Mouse (Mus musculus) olfactory bulb, adult 2 months (tissue): ENCODE measurements around the gene Atg4b. TPM values are rescaled to one million over a fixed set of nuclear protein-coding genes. Genes with fewer than 3 reads are reported as not detected.

Experiments
- H3K27ac ChIP-seq: fragments of 200-500 bp; 2 replicates; pipeline ENCODE4 v1.5.1; 2012; ENCODE audit warnings: low read depth, low read length; ENCODE audit not compliant: insufficient read depth
- H3K4me1 ChIP-seq: fragments of 200-500 bp; 2 replicates; pipeline ENCODE4 v1.6.1; 2012; ENCODE audit warnings: low read length; ENCODE audit not compliant: control insufficient read depth, insufficient read depth
- H3K4me3 ChIP-seq: fragments of 200-500 bp; 2 replicates; pipeline ENCODE4 v1.5.1; 2012; ENCODE audit warnings: mild to moderate bottlenecking, low read depth, low read length, moderate library complexity; ENCODE audit not compliant: insufficient read depth
- CTCF ChIP-seq: fragments of 200-500 bp; IDR thresholded peaks from 2 replicates; pipeline ENCODE4 v1.5.1; 2012; ENCODE audit warnings: low read depth, mild to moderate bottlenecking, low read length, moderate library complexity; ENCODE audit not compliant: insufficient read depth
- POLR2A ChIP-seq: fragments of 200-500 bp; IDR thresholded peaks from 2 replicates; pipeline ENCODE4 v1.6.1; 2012; ENCODE audit warnings: mild to moderate bottlenecking, low read depth, low read length, moderate library complexity; ENCODE audit not compliant: insufficient read depth
- WGBS: fragments of 180-500 bp; shearing (Covaris S2); methylation state at CpG from one replicate; pipeline ENCODE4 v1.1.7; 2018; 5-methylcytosine and 5-hydroxymethylcytosine counted together
- polyA plus RNA-seq: library from polyadenylated mRNA; stranded (reverse); fragments of >200 nt; gene quantifications from 2 replicates; pipeline ENCODE4 v1.2.4, GENCODE M21; 2012; ENCODE audit warnings: low replicate concordance; ENCODE audit not compliant: missing spikeins, insufficient read depth, insufficient read length

Gene Atg4b
- not detected in 2 replicates for polyA plus RNA-seq

DNA sequence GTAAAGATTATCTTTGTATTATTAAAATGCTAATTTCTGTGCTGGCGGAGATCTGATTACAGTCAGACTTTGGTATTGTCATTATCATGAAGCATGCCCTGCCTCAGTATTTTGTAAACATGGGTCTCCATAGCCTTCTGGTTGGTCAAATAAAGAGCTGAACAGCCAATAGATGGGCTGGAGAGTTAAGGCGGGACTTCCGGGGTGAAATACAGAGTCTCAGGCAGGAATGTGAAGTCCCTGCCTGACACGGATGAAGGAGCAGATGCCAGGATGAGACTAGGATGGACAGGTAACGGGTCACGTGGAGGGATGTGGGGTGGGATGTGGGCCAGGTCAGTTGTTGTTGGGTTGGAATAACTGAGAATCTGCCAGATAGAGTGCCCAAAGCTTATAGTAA lies at the start of gene Atg4b:
Gene Atg4b (plus strand): TSS at position 211 of the 400 bp plus-strand sequence.
- no peak for TF ChIP-seq CTCF
- no peak for TF ChIP-seq POLR2A
- H3K4me1 ChIP-seq: peaks cover 3% of the 10 kb centered on the region; the same call in 1 of the 2 replicates
- no peak within 1 kb of the TSS for H3K4me3 ChIP-seq
- 85% methylated on average over 6 of the region's 6 CpGs for WGBS
- H3K27ac ChIP-seq: no peak within 1 kb of the TSS

DNA sequence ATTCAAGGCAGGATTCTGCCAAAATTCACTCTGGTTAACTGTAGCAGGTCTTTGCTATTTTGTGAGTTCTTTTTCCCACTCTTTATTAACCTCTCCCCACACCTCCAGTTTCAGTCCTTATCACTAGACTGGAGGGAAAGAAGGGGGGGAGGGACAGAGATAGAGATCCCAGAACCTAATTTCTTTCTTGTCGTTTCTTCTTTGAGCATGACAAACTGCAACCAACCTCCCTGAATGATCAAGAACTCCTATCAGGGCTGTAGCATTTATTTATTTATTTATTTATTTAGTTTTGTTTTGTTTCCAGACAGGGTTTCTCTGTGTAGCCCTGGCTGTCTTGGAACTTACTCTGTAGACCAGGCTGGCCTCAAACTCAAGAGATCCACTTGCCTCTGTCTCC lies 49.2 kb upstream of the Atg4b start:
- TF ChIP-seq CTCF (no peak), POLR2A (no peak)
- 78% methylated on average over 1 of the region's 1 CpGs for WGBS
- peaks cover 8% of the 10 kb centered on the region for H3K4me1 ChIP-seq
- no peak overlapping the region for H3K4me3 ChIP-seq
- H3K27ac ChIP-seq: no peak overlapping the region

DNA sequence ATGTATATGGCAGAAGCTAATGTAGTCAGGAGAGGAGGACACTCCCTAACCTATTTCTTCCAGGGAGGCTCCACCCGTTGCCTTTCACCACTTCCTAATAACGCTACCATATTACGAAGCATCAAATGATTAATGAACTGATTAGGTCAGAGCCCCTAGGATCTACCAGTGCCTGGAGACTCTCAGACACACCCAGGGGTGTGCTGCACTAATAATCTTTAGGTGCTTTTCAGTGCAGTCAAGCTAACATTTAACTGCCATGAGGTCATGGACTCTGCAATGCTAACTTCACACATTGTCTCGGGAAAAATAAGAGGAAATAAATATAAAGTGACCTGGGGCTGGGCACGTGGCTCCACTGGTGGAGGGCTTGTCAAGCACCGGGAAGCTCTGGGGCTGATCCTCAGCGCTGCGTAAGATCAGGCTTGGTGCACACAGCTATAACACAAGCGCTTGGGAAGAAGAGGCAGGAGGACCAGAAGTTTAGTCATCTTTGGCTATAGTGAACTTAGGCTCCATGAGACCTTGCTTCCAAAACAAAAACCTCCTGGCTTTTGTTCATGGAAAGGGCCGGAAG lies 47.7 kb upstream of the Atg4b start:
- no peak overlapping the region for H3K27ac ChIP-seq
- H3K4me3 ChIP-seq: no peak overlapping the region
- peaks cover 8% of the 10 kb centered on the region for H3K4me1 ChIP-seq
- no peak for TF ChIP-seq POLR2A
- no peak for TF ChIP-seq CTCF
- 92% methylated on average over 10 of the region's 10 CpGs for WGBS

DNA sequence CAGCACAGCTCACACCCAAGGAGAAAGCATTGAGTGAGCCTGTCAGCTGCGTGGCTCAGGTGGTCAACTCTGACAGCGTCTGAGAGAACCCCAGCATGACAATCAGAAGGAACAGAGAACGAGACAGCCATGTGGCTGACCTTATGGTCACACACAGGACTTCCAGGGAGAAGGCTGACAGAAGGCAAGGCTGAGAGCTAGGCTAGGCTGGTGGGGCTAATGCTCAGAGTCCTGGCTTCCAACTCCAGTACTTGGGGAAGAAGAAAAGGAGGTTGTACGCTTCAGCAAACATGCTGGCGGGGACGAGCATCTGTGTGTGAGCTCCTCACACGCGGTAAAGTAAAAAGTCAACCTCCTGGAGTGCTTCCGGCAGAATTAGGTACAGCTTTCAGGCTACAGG lies 47.0 kb upstream of the Atg4b start:
- TF ChIP-seq CTCF (no peak), POLR2A (no peak)
- WGBS: 83% methylated on average over 9 of the region's 9 CpGs
- Histone ChIP-seq H3K27ac (no peak overlapping the region), H3K4me3 (no peak overlapping the region), H3K4me1 (peaks cover under 1% of the 10 kb centered on the region)

DNA sequence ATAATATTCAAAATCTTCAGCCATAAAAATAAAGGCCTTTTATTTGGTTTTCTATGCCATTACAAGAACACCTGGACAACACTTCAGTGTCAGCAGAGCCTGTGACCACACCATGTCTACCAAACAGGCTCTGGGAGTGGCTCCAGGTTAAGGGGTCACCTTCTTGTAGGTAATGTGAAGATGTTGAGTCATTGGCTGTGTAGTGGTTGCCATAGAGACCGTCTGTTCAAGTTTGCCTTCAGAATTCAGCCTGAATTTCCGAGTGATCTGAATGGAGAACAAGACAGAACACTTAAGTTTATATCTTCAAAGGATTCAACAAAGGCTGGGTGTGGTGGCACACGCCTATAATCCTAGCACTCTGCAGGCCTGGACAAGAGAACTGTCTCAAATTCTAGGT lies 45.9 kb upstream of the Atg4b start:
- Histone ChIP-seq H3K4me1 (no peaks in the 10 kb centered on the region), H3K4me3 (no peak overlapping the region), H3K27ac (no peak overlapping the region)
- TF ChIP-seq POLR2A: no peak
- no peak for TF ChIP-seq CTCF
- WGBS: 74% methylated on average over 3 of the region's 3 CpGs

DNA sequence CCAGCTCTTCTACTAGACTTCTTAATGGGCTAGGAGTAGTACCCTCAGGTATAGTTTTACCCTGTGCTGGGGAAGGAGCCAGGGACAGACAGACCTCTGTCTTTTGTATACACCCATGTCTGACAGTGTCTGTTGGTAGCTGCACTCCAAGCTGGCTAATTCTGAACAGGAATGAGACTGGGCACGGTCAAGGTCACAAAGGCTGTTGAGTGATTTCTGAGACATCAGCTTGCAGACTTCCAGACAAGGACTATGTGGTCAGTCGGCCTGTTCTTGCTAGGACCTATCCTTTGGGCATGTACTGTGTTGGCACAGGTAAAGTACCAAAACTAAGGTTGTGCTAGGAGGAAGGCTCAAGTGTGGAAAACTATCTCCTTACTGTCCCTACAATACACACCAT lies 35.1 kb upstream of the Atg4b start:
- WGBS: 92% methylated on average over 2 of the region's 2 CpGs
- Histone ChIP-seq H3K4me1 (no peaks in the 10 kb centered on the region), H3K4me3 (no peak overlapping the region), H3K27ac (no peak overlapping the region)
- no peak for TF ChIP-seq CTCF
- no peak for TF ChIP-seq POLR2A

DNA sequence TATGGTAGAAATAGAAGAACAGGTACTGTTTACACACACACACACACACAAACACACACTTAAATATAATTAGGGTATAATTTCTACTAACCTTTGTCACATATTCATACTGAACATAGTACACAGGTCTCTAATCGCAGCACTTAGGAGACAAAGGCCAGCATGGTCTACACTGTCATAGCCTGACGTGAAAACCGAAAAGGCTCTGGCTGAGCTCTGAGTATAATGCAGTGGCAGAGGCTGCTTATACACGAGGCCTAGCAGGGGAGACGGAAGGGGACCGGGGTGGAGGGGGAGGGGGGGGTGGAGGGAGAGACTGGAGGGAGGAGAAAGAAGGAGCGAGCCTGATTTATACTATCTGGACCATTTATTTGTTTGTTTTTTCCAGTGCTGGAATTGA lies 29.7 kb upstream of the Atg4b start:
- 51% methylated on average over 7 of the region's 7 CpGs for WGBS

DNA sequence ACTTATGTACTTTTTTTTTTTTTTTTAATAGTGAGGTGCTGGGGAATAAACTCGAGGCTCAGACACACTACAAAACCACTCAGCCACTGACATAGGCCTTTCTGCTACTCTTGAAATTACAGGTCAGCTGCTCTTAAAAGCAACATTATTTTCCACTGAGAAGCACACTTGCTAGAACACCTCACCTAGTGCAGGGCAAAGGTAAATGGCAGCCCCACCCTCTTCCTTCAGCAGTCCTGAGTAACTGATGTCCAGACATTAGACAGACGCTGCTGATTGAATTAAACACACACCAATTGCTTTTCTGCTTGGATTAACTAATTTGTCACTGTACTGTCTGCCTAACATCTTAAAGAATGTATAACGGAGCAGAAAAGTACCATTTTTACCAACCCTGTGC lies 26.7 kb upstream of the Atg4b start:
- WGBS: 74% methylated on average over 3 of the region's 3 CpGs
- peaks cover 13% of the 10 kb centered on the region; the same call in 1 of the 2 replicates for H3K4me1 ChIP-seq
- no peak for TF ChIP-seq CTCF
- no peak overlapping the region for H3K4me3 ChIP-seq
- H3K27ac ChIP-seq: no peak overlapping the region

More for the DNA sequence above, 29.7 kb upstream of the Atg4b start:
- peaks cover 7% of the 10 kb centered on the region; the same call in 1 of the 2 replicates for H3K4me1 ChIP-seq
- no peak overlapping the region for H3K4me3 ChIP-seq
- H3K27ac ChIP-seq: no peak overlapping the region
- no peak for TF ChIP-seq POLR2A
- TF ChIP-seq CTCF: no peak

DNA sequence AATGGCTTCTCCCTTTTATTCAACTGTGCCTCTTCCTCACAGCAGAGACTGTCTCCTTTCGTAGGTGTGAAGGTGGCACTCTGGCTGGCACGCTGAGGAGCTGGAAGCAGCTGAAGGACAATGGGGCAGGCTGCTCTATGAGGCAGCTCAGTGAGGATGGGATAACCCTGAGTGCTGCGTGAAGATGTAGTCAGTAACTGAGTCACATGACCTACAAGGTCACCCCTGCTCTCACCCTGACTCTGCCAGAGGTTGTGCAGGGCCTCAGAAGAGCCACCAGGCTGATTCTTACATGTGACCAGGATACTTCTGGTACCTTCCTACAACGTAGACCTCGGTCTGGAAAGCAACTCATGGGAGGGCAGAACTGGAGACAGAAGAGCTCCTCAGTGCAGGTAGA lies 25.6 kb upstream of the Atg4b start:
- H3K27ac ChIP-seq: peak overlapping the region; percentile 31; the same call in 1 of the 2 replicates
- TF ChIP-seq POLR2A (no peak), CTCF (no peak)
- peaks cover 13% of the 10 kb centered on the region; the same call in 1 of the 2 replicates for H3K4me1 ChIP-seq
- no peak overlapping the region for H3K4me3 ChIP-seq
- WGBS: 90% methylated on average over 5 of the region's 5 CpGs
